ENCODE assay signal across 8 mouse cellular contexts in the genomic region with DNA sequence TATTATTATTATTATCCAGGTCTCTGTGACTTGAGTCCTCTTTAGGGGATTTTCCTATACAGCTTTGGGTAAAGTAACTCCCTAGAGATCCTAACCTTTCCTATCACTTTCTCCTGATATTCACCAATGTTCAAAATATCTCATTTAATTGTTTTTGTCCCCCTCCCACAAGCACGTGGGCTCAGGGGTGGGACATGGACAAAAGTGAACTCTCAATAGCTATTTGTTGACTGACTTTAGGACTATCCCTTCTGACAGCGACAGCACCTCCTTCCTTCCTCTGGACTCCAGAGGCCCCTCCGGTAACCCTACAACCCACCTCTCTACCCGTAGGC. TPM values are rescaled to one million over a fixed set of nuclear protein-coding genes. Genes with fewer than 3 reads are reported as not detected.
A peak's percentile ranks its signal among the peaks of the same experiment; 100 is the strongest.
DNase-seq lines count a peak whose midpoint lies in the region; ATAC-seq and TF ChIP-seq lines count a peak whose summit lies in the region.

No protein-coding gene starts in this region.

- H3K27ac ChIP-seq in kidney, postnatal 0 days: no peak overlapping the region
- no peak overlapping the region for H3K27ac ChIP-seq in embryonic facial prominence, embryonic 11.5 days (replicated peaks; ENCODE audit: low read depth, low read length)
- no peak overlapping the region for H3K27ac ChIP-seq in intestine, embryonic 14.5 days (ENCODE audit: low read depth)

- H3K9me3 ChIP-seq in kidney, postnatal 0 days (replicated peaks; ENCODE audit: low read length): no peaks in the 10 kb centered on the region
- H3K9me3 ChIP-seq in embryonic facial prominence, embryonic 11.5 days (replicated peaks; ENCODE audit: control insufficient read depth, low read length): no peaks in the 10 kb centered on the region
- no peaks in the 10 kb centered on the region for H3K9me3 ChIP-seq in intestine, embryonic 14.5 days (ENCODE audit: control insufficient read depth, low read length)

- DNase-seq in kidney, postnatal 0 days (ENCODE audit: low spot score): no peak
- DNase-seq in kidney, postnatal 25 days: no peak
- DNase-seq in embryonic facial prominence, embryonic 11.5 days (ENCODE audit: low spot score): no peak
- no peak for DNase-seq in intestine, embryonic 14.5 days (ENCODE audit: low spot score)
- DNase-seq in spleen, adult 18-20 months: no peak
- DNase-seq in cerebellum, adult 18-20 months: no peak

- WGBS in kidney, postnatal 0 days: 19% methylated on average over 4 of the region's 4 CpGs
- 13% methylated on average over 4 of the region's 4 CpGs for WGBS in embryonic facial prominence, embryonic 11.5 days
- 14% methylated on average over 4 of the region's 4 CpGs for whole genome bisulfite sequencing in intestine, embryonic 14.5 days

- H3K27me3 ChIP-seq in kidney, postnatal 0 days (ENCODE audit: insufficient read depth, low read length): no peaks in the 10 kb centered on the region
- no peaks in the 10 kb centered on the region for H3K27me3 ChIP-seq in embryonic facial prominence, embryonic 11.5 days (ENCODE audit: control insufficient read depth, insufficient read depth, low read length)
- no peaks in the 10 kb centered on the region for H3K27me3 ChIP-seq in intestine, embryonic 14.5 days (replicated peaks; ENCODE audit: control insufficient read depth, insufficient read depth, low read length)
- no peaks in the 10 kb centered on the region for H3K27me3 ChIP-seq in myocyte (ENCODE audit: control insufficient read depth, insufficient read depth, insufficient read length)

- peak overlapping the region; percentile 57 for H3K9ac ChIP-seq in kidney, postnatal 0 days (ENCODE audit: low read depth, low read length)
- H3K9ac ChIP-seq in embryonic facial prominence, embryonic 11.5 days (replicated peaks; ENCODE audit: low read length): peak overlapping the region; percentile 58
- H3K9ac ChIP-seq in intestine, embryonic 14.5 days (ENCODE audit: low read length): peak overlapping the region; percentile 44

- H3K4me3 ChIP-seq in kidney, postnatal 0 days (replicated peaks; ENCODE audit: low read depth, low read length): peak overlapping the region; percentile 58
- H3K4me3 ChIP-seq in embryonic facial prominence, embryonic 11.5 days (ENCODE audit: low read depth, low read length): peak overlapping the region; percentile 48
- peak overlapping the region; percentile 55 for H3K4me3 ChIP-seq in intestine, embryonic 14.5 days (ENCODE audit: low read depth, low read length)
- H3K4me3 ChIP-seq in myocyte: peak overlapping the region; percentile 48

- TF ChIP-seq CTCF in kidney, postnatal 0 days (IDR thresholded peaks at IDR 0.05; ENCODE audit: low read depth): no peak

- H3K36me3 ChIP-seq in kidney, postnatal 0 days (ENCODE audit: insufficient read depth, low read length): no peaks in the 10 kb centered on the region
- H3K36me3 ChIP-seq in embryonic facial prominence, embryonic 11.5 days (replicated peaks; ENCODE audit: control insufficient read depth, insufficient read depth, low read depth, low read length): no peaks in the 10 kb centered on the region
- peaks cover 3% of the 10 kb centered on the region; the same call in 1 of the 2 replicates for H3K36me3 ChIP-seq in intestine, embryonic 14.5 days (ENCODE audit: control insufficient read depth, insufficient read depth, low read length)
- no peaks in the 10 kb centered on the region for H3K36me3 ChIP-seq in myocyte (ENCODE audit: control insufficient read depth, insufficient read depth)

- no peaks in the 10 kb centered on the region for H3K4me1 ChIP-seq in kidney, postnatal 0 days (replicated peaks; ENCODE audit: insufficient read depth, low read length)
- H3K4me1 ChIP-seq in embryonic facial prominence, embryonic 11.5 days (ENCODE audit: control insufficient read depth, insufficient read depth, low read length): no peaks in the 10 kb centered on the region
- no peaks in the 10 kb centered on the region for H3K4me1 ChIP-seq in intestine, embryonic 14.5 days (replicated peaks; ENCODE audit: control insufficient read depth, insufficient read depth, low read length)

- no peak for TF ChIP-seq POLR2A in myocyte (IDR thresholded peaks at IDR 0.05; ENCODE audit: insufficient read length, low read depth)

- H3K79me2 ChIP-seq in myocyte (ENCODE audit: control insufficient read depth, insufficient read depth): peaks cover 6% of the 10 kb centered on the region

- H3ac ChIP-seq in myocyte (ENCODE audit: control insufficient read depth, insufficient read length): peak overlapping the region; percentile 27

- H3K4me2 ChIP-seq in kidney, postnatal 0 days (ENCODE audit: low read length): peak overlapping the region; percentile 59
- peak overlapping the region; percentile 42 for H3K4me2 ChIP-seq in embryonic facial prominence, embryonic 11.5 days (ENCODE audit: low read depth, low read length)
- H3K4me2 ChIP-seq in intestine, embryonic 14.5 days (ENCODE audit: low read length): peak overlapping the region; percentile 52
- peak overlapping the region; percentile 70 for H3K4me2 ChIP-seq in myocyte (ENCODE audit: low read depth)

- ATAC-seq in kidney, postnatal 0 days (replicated peaks; ENCODE audit: low FRiP score, low read depth): no peak
- no peak for ATAC-seq in embryonic facial prominence, embryonic 11.5 days (replicated peaks; ENCODE audit: insufficient number of reproducible peaks, low FRiP score, low TSS enrichment, low read depth)
- no peak for ATAC-seq in intestine, embryonic 14.5 days (replicated peaks; ENCODE audit: low FRiP score, low TSS enrichment, low read depth)
- no peak for ATAC-seq in cerebellum, adult (ENCODE audit: insufficient number of reproducible peaks, low FRiP score, low TSS enrichment)

TF ChIP-seq in myocyte, 11 proteins besides CTCF, POLR2A, EP300 and RAD21:
- no peak for TF ChIP-seq CEBPB (IDR thresholded peaks at IDR 0.05; ENCODE audit: insufficient read depth, poor library complexity, severe bottlenecking)
- no peak for TF ChIP-seq TCF3 (IDR thresholded peaks at IDR 0.05; ENCODE audit: insufficient read length, low read depth)
- TF ChIP-seq E2F4 (IDR thresholded peaks at IDR 0.05; ENCODE audit: insufficient read depth): no peak
- TF ChIP-seq SRF (IDR thresholded peaks at IDR 0.05; ENCODE audit: control insufficient read depth, insufficient read length, low read depth): no peak
- TF ChIP-seq REST (IDR thresholded peaks at IDR 0.05; ENCODE audit: insufficient read depth, insufficient read length): no peak
- TF ChIP-seq MAX (IDR thresholded peaks at IDR 0.05; ENCODE audit: low read depth): no peak
- no peak for TF ChIP-seq USF1 (IDR thresholded peaks at IDR 0.05; ENCODE audit: low read depth)
- TF ChIP-seq TCF12 (IDR thresholded peaks at IDR 0.05; ENCODE audit: insufficient read depth, poor library complexity, severe bottlenecking): no peak
- TF ChIP-seq MYOD1 (IDR thresholded peaks at IDR 0.05; ENCODE audit: control insufficient read depth in 1 of 3, insufficient read length in 2 of 3, low read depth in 2 of 3): no peak
- TF ChIP-seq MYOG (IDR thresholded peaks at IDR 0.05; ENCODE audit: control insufficient read depth in 1 of 3, insufficient read depth in 1 of 3, insufficient read length in 2 of 3, low read depth in 2 of 3): no peak
- TF ChIP-seq POLR2AphosphoS2 (IDR thresholded peaks at IDR 0.05; ENCODE audit: insufficient read length, low read depth): no peak
TF ChIP-seq in myocyte: peak in this region for 0.

RNA-seq across cellular contexts. Expression of a gene that starts 0.8 kb away (rescaled TPM):
- polyA plus RNA-seq in kidney, postnatal 0 days (2015; fragmentation: Nextera tagmentation; extraction: Ambion mirVana): 9.6 and 10.4 TPM in 2 replicates
- 11.3 and 14.1 TPM in 2 replicates for polyA plus RNA-seq in embryonic facial prominence, embryonic 11.5 days (2014; fragmentation: Nextera tagmentation; extraction: Ambion mirVana)
- 13.2 and 14.3 TPM in 2 replicates for polyA plus RNA-seq in intestine, embryonic 14.5 days (2014; fragmentation: Nextera tagmentation; extraction: Ambion mirVana)
- 12.5 TPM for polyA plus RNA-seq in myocyte (2012; fragmentation: generic; extraction: Trizol)

RNA-seq across cellular contexts. Expression of a gene that starts 18.2 kb away (rescaled TPM):
- 50.9 and 54.2 TPM in 2 replicates for polyA plus RNA-seq in kidney, postnatal 0 days (2015; fragmentation: Nextera tagmentation; extraction: Ambion mirVana)
- 33.2 and 37.0 TPM in 2 replicates for polyA plus RNA-seq in embryonic facial prominence, embryonic 11.5 days (2014; fragmentation: Nextera tagmentation; extraction: Ambion mirVana)
- polyA plus RNA-seq in intestine, embryonic 14.5 days (2014; fragmentation: Nextera tagmentation; extraction: Ambion mirVana): 59.6 and 69.7 TPM in 2 replicates
- 116 TPM for polyA plus RNA-seq in myocyte (2012; fragmentation: generic; extraction: Trizol)

RNA-seq across cellular contexts. Expression of a gene that starts 29.5 kb away (rescaled TPM):
- 766 and 794 TPM in 2 replicates for polyA plus RNA-seq in kidney, postnatal 0 days (2015; fragmentation: Nextera tagmentation; extraction: Ambion mirVana)
- 525 and 566 TPM in 2 replicates for polyA plus RNA-seq in embryonic facial prominence, embryonic 11.5 days (2014; fragmentation: Nextera tagmentation; extraction: Ambion mirVana)
- polyA plus RNA-seq in intestine, embryonic 14.5 days (2014; fragmentation: Nextera tagmentation; extraction: Ambion mirVana): 537 and 553 TPM in 2 replicates
- polyA plus RNA-seq in myocyte (2012; fragmentation: generic; extraction: Trizol): 236 TPM

RNA-seq across cellular contexts. Expression of a gene that starts 31.2 kb away (rescaled TPM):
- polyA plus RNA-seq in kidney, postnatal 0 days (2015; fragmentation: Nextera tagmentation; extraction: Ambion mirVana): 7.7 and 8.9 TPM in 2 replicates
- 10.2 and 14.2 TPM in 2 replicates for polyA plus RNA-seq in embryonic facial prominence, embryonic 11.5 days (2014; fragmentation: Nextera tagmentation; extraction: Ambion mirVana)
- polyA plus RNA-seq in intestine, embryonic 14.5 days (2014; fragmentation: Nextera tagmentation; extraction: Ambion mirVana): 8.9 and 9.2 TPM in 2 replicates
- polyA plus RNA-seq in myocyte (2012; fragmentation: generic; extraction: Trizol): 67.5 TPM

RNA-seq across cellular contexts. Expression of a gene that starts 42.4 kb away (rescaled TPM):
- polyA plus RNA-seq in kidney, postnatal 0 days (2015; fragmentation: Nextera tagmentation; extraction: Ambion mirVana): 17.9 and 19.5 TPM in 2 replicates
- polyA plus RNA-seq in embryonic facial prominence, embryonic 11.5 days (2014; fragmentation: Nextera tagmentation; extraction: Ambion mirVana): 15.1 and 15.9 TPM in 2 replicates
- 23.3 and 27.0 TPM in 2 replicates for polyA plus RNA-seq in intestine, embryonic 14.5 days (2014; fragmentation: Nextera tagmentation; extraction: Ambion mirVana)
- polyA plus RNA-seq in myocyte (2012; fragmentation: generic; extraction: Trizol): 16.1 TPM
